Mouse (Mus musculus) embryonic facial prominence, embryonic 11.5 days (tissue): ENCODE measurements around the gene Sod1. TPM values are rescaled to one million over a fixed set of nuclear protein-coding genes. Genes with fewer than 3 reads are reported as not detected.

Experiments used
- ATAC-seq: fragments of 200-750 bp; cut with Nextera tagmentation; replicated peaks from 2 replicates; pipeline ENCODE4 v1.8.0; 2017; ENCODE audit warnings: low read depth; ENCODE audit not compliant: insufficient number of reproducible peaks, low FRiP score, low TSS enrichment
- DNase-seq: peaks from one replicate; pipeline ENCODE4 v3.0.0-alpha.2; 2015; ENCODE audit warnings: low spot score
- H3K27ac ChIP-seq: fragments of 300-500 bp; sonication (generic); replicated peaks from 2 replicates; pipeline ENCODE4 v1.5.1; 2014; ENCODE audit warnings: mild to moderate bottlenecking, low read depth, low read length, control low read depth
- H3K27me3 ChIP-seq: fragments of 300-500 bp; sonication (generic); 2 replicates; pipeline ENCODE4 v1.6.1; 2014; ENCODE audit warnings: mild to moderate bottlenecking, low read length, moderate library complexity, mixed read lengths; ENCODE audit not compliant: control insufficient read depth, insufficient read depth
- H3K36me3 ChIP-seq: fragments of 300-500 bp; sonication (generic); replicated peaks from 2 replicates; pipeline ENCODE4 v1.6.1; 2014; ENCODE audit warnings: low read depth, mild to moderate bottlenecking, low read length, moderate library complexity, mixed read lengths; ENCODE audit not compliant: control insufficient read depth, insufficient read depth
- H3K4me1 ChIP-seq: fragments of 300-500 bp; sonication (generic); 2 replicates; pipeline ENCODE4 v1.6.1; 2014; ENCODE audit warnings: low read length, mixed read lengths; ENCODE audit not compliant: control insufficient read depth, insufficient read depth
- H3K4me2 ChIP-seq: fragments of 300-500 bp; sonication (generic); 2 replicates; pipeline ENCODE4 v1.6.1; 2014; ENCODE audit warnings: low read depth, mild to moderate bottlenecking, control low read depth, low read length, moderate library complexity
- H3K4me3 ChIP-seq: fragments of 300-500 bp; sonication (generic); 2 replicates; pipeline ENCODE4 v1.5.1; 2014; ENCODE audit warnings: low read depth, low read length, control low read depth
- H3K9ac ChIP-seq: fragments of 300-500 bp; sonication (generic); replicated peaks from 2 replicates; pipeline ENCODE4 v1.6.1; 2014; ENCODE audit warnings: mild to moderate bottlenecking, control low read depth, low read length
- H3K9me3 ChIP-seq: fragments of 300-500 bp; sonication (generic); replicated peaks from 2 replicates; pipeline ENCODE4 v1.6.1; 2016; ENCODE audit warnings: mild to moderate bottlenecking, low read length, inconsistent platforms, mixed read lengths; ENCODE audit not compliant: control insufficient read depth
- WGBS: fragments of 180-500 bp; shearing (Covaris S2); extraction: QIAGEN DNeasy Blood & Tissue Kit; methylation state at CpG from one replicate; pipeline ENCODE4 v1.1.7; 2014; 5-methylcytosine and 5-hydroxymethylcytosine counted together
- polyA plus RNA-seq: library from polyadenylated mRNA; unstranded; fragments of >200 nt; fragmentation: Nextera tagmentation; extraction: Ambion mirVana; gene quantifications from 2 replicates; pipeline ENCODE4 v1.2.1, GENCODE M21; 2014

Sod1 gene
- polyA plus RNA-seq, 1 experiment from 2014 or later = 1,220 TPM

DNA sequence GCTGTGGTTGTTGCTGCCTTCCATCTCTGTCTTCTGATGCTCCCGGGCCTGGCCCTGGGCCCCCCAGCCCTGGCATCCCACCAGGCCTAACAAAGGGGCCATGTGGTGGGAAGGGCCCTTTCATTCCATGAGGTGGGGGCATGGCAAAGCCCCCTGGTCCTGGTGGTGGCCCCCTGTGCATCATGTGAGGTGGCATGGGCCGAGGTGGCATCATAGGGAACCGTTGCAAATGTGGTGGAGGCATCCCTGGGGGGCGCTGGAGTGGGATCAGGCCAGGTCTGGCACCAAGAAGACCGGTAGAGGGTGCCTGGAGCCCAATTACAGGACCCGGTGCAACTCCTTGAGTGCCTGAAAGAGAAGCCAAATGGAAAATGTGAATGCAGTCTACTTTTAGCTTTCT, 9.3 kb downstream of the Sod1 start:
- DNase-seq (no peak), ATAC-seq (0 out of 2 replicates have a peak, but pooled peaks have one; percentile 42)
- H3K27ac ChIP-seq = no peak overlapping the region
- no peak overlapping the region for H3K4me2 ChIP-seq
- no peaks in the 10 kb centered on the region; the same call in none of the 2 replicates for H3K36me3 ChIP-seq
- H3K4me3 ChIP-seq = no peak overlapping the region
- 87% methylated on average over 6 of the region's 6 CpGs for WGBS
- no peaks in the 10 kb centered on the region for H3K27me3 ChIP-seq
- H3K9me3 ChIP-seq = no peaks in the 10 kb centered on the region
- no peak overlapping the region for H3K9ac ChIP-seq
- H3K4me1 ChIP-seq = no peaks in the 10 kb centered on the region

DNA sequence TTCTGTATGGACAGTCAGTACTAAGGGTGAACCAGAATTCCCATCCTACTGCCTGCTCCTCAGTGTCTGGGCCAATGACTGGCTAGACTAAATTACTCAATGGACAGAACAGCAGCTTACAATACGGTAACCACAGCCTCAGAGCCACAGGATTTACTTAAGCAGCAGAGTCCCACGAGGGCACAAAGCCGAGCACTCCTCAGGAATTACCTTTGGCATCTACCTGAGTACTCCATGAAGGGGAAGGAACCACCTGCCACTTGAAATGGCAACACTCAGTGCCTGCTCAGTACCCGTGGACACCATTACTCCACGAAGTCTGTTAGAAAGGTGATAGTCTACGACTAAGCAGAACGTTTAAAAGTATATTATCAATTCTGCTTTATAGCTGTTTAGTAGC, 10.7 kb downstream of the Sod1 start:
- Histone ChIP-seq H3K4me2 (no peak overlapping the region), H3K4me3 (no peak overlapping the region), H3K4me1 (no peaks in the 10 kb centered on the region), H3K36me3 (no peaks in the 10 kb centered on the region; the same call in 1 of the 2 replicates), H3K9ac (no peak overlapping the region), H3K27ac (no peak overlapping the region), H3K9me3 (no peaks in the 10 kb centered on the region), H3K27me3 (no peaks in the 10 kb centered on the region)
- WGBS = 90% methylated on average over 7 of the region's 7 CpGs
- DNase-seq (no peak), ATAC-seq (no peak)

DNA sequence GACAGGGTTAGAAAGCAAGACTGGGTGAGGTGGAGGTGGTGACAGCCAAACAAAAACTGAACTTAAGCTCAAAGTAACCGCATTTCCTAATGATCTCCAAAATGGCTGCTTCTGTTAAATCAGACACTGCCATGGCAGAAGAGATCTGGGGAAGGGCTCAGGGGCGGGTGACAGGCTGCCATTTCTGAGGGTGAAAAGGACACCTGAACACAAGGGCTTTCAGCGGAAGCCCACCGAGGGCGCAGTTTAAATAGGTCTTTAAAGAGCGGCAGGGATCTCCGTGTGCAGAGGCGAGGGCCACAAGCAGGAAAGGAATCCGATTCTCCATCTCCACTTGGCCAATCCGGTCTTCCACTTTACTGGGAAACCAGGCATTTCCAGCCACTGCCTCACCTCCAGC, 13.1 kb downstream of the Sod1 start:
- H3K27me3 ChIP-seq = no peaks in the 10 kb centered on the region
- H3K4me1 ChIP-seq = no peaks in the 10 kb centered on the region
- H3K4me3 ChIP-seq = no peak overlapping the region
- DNase-seq (no peak), ATAC-seq (no peak)
- H3K9ac ChIP-seq = no peak overlapping the region
- no peaks in the 10 kb centered on the region for H3K9me3 ChIP-seq
- no peak overlapping the region for H3K27ac ChIP-seq
- 93% methylated on average over 10 of the region's 10 CpGs for WGBS
- no peaks in the 10 kb centered on the region; the same call in 1 of the 2 replicates for H3K36me3 ChIP-seq
- H3K4me2 ChIP-seq = no peak overlapping the region

DNA sequence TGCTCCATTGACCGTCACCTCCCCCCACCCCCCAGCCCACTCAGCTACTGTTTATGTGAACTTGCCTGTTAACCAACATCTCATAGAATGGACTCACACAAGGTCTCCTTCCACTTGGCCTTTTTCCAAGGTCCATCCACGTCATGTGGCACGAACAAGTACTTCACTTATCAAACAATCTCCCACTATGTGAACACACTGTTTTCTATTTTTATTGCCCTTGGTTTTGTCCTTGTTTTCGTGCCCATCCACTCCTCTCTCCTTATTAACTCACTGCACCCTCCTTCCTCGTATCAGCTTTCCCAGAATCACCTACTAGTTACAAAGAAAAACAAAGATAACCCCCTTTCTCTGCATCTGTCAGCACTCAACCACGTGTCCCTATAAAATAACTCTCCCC, 14.1 kb downstream of the Sod1 start:
- 80% methylated on average over 6 of the region's 6 CpGs for WGBS
- Histone ChIP-seq H3K9me3 (no peaks in the 10 kb centered on the region), H3K27me3 (no peaks in the 10 kb centered on the region), H3K9ac (no peak overlapping the region), H3K27ac (no peak overlapping the region), H3K36me3 (no peaks in the 10 kb centered on the region; the same call in 1 of the 2 replicates), H3K4me3 (no peak overlapping the region), H3K4me1 (no peaks in the 10 kb centered on the region), H3K4me2 (no peak overlapping the region)
- DNase-seq = no peak
- ATAC-seq = no peak

DNA sequence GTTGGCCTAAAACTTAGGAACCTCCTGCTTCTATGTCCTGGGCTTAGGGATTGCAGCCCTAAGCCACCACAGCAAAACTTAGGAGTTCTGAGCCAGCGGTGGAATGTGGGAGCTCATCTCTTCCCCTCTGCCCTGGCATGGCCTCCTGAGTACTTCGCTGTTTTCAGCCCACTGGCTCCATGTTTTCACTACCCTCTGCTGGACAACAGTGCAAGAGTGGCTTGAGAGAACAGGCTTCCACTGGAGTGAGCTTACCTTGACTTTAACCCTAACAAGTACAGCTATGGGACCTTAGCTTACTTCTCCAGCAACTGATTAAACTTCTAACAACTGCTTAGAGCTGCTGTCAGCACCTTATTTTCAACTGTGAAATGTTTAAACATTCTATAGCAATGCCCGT, 14.6 kb downstream of the Sod1 start:
- H3K27me3 ChIP-seq = no peaks in the 10 kb centered on the region
- 94% methylated on average over 3 of the region's 3 CpGs for WGBS
- no peak overlapping the region for H3K4me3 ChIP-seq
- H3K36me3 ChIP-seq = no peaks in the 10 kb centered on the region; the same call in 1 of the 2 replicates
- H3K9ac ChIP-seq = no peak overlapping the region
- DNase-seq = no peak
- no peaks in the 10 kb centered on the region for H3K9me3 ChIP-seq
- ATAC-seq = no peak
- no peak overlapping the region for H3K4me2 ChIP-seq
- no peak overlapping the region for H3K27ac ChIP-seq
- no peaks in the 10 kb centered on the region for H3K4me1 ChIP-seq

DNA sequence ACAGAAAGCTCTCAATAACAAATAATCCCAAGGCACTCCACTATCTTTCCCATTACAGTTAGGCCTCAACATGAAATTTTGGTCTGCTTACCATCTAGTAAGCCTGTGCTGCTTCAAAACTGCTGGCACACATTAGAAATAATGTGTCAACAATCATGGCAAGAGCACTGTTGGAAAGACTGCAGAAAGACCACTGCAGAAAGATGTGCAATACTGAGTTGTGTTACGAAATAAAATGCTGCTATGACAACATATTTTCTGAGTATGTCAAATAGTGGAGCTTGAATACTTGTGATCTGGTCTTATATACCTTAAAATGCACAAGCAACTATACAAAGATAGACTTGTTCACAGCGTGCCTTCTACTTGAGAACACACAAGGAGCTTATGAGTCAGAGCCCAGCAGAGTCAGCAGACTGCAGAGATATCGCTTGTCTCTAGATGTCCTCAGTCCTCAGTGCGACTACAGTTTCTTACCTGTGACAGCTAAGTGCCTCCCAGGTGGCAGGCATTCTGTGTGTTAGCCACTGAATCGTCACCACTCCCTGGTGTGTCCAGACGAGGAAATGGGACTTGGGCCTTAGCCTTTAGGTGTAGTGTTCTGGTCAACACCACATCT, 18.7 kb downstream of the Sod1 start:
- Histone ChIP-seq H3K4me3 (no peak overlapping the region), H3K27ac (no peak overlapping the region), H3K4me1 (no peaks in the 10 kb centered on the region), H3K9ac (no peak overlapping the region), H3K9me3 (no peaks in the 10 kb centered on the region), H3K36me3 (peaks cover 2% of the 10 kb centered on the region), H3K4me2 (no peak overlapping the region), H3K27me3 (no peaks in the 10 kb centered on the region)
- no peak for ATAC-seq
- WGBS = 86% methylated on average over 6 of the region's 6 CpGs
- no peak for DNase-seq

DNA sequence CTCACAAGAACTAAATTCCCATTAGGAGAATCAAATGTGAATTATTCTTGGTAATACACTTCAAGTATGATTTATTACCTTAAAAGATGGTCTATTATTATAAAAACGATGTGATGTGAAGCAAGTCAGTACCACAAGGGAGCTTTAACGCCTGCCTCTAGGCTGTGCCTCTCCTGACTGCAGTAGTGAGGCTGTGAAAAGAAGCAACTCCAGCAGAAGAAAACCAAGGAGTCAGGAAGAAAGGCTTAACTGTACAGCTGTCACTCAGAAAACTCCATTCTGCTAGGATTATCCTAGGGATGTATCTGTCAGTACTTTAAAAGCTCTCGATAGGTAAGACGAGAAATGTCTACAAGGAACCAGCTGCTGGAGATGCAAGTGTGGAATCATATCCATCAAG, 21.3 kb downstream of the Sod1 start:
- WGBS = 95% methylated on average over 4 of the region's 4 CpGs
- ATAC-seq (no peak), DNase-seq (no peak)
- Histone ChIP-seq H3K4me3 (no peak overlapping the region), H3K27ac (no peak overlapping the region), H3K9me3 (no peaks in the 10 kb centered on the region), H3K4me1 (no peaks in the 10 kb centered on the region), H3K4me2 (no peak overlapping the region), H3K9ac (no peak overlapping the region), H3K27me3 (no peaks in the 10 kb centered on the region), H3K36me3 (peaks cover 9% of the 10 kb centered on the region)

DNA sequence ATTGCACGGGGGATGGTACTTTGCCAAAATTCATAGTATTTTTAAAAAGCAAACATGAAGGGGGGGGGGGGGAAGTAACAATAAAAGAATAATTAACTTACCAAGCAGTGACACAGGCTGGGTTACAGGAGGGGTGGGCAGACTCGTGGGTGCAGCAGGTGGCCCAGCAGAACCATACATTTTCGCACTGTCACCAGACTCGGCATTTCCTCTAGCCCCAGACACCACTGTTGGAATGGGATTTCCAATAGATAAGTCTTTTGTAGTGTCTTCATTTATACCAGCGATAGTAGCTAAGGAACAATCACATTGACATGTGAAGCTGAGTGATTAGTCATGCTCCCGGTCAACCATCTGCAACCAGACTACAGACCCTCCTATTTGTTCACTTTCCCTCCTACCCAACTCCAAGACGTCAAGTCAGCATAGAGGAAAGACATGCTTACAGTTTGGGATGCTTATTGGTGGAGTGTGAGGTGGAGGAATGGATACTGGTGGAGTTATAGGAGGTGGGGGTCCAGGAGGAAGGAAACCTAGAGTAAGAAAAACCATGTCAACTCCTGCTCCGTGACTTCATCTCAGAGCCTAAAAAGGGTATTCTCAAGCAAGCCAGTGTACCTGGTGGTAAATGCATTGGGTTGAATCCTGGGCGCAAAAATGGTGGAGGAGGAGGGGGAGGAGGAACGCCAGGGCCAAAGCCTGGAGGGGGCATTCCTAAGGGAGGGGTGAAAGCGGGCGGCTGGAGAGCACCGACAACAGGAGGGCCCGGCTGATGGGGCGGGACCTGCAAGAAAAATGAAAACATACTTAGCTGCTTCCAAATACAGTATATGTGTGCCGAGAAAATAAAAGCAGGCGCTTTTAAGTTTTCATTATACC, 22.1 kb downstream of the Sod1 start:
- ATAC-seq (no peak), DNase-seq (no peak)
- H3K4me2 ChIP-seq = no peak overlapping the region
- peaks cover 9% of the 10 kb centered on the region for H3K36me3 ChIP-seq
- no peak overlapping the region for H3K27ac ChIP-seq
- H3K27me3 ChIP-seq = no peaks in the 10 kb centered on the region
- no peak overlapping the region for H3K9ac ChIP-seq
- no peaks in the 10 kb centered on the region for H3K4me1 ChIP-seq
- no peaks in the 10 kb centered on the region for H3K9me3 ChIP-seq
- WGBS = 78% methylated on average over 17 of the region's 17 CpGs
- H3K4me3 ChIP-seq = no peak overlapping the region
